Mouse (Mus musculus): ENCODE measurements around the gene C5ar2.
"Not testable (repeated sequence)": the region's sequence is repeated elsewhere in the genome, so short reads cannot be mapped to it uniquely, and the experiment has no call there.

Gene C5ar2

GRCm38 (mm10) chr7:16244067-16244466 is at the start of gene C5ar2:
Gene C5ar2, minus strand, starts transcription at chr7:16244154.
- no peak for DNase-seq (ENCODE audit: low spot score in 2 of 2)

GRCm38 (mm10) chr7:16287791-16288190 is 43.8 kb upstream of the C5ar2 start:
- no peak for DNase-seq (ENCODE audit: low spot score in 2 of 2)

- DNase-seq (ENCODE audit: low spot score in 2 of 2): no peak
Observed at GRCm38 (mm10) chr7:16287016-16287415, 43.1 kb upstream of the C5ar2 start.

- peak; percentile 99 to 100 for DNase-seq (ENCODE audit: low spot score in 2 of 2)
Observed at GRCm38 (mm10) chr7:16286026-16286961, 42.3 kb upstream of the C5ar2 start, which contains the start of gene Ccdc9. Gene Ccdc9, minus strand, starts transcription at chr7:16286795.

GRCm38 (mm10) chr7:16285450-16286025 is 41.6 kb upstream of the C5ar2 start:
- peak; percentile 58 to 67 for DNase-seq (ENCODE audit: low spot score in 2 of 2)

GRCm38 (mm10) chr7:16284904-16285303 is 41.0 kb upstream of the C5ar2 start:
- DNase-seq (ENCODE audit: low spot score in 2 of 2): no peak

GRCm38 (mm10) chr7:16284001-16284400 is 40.0 kb upstream of the C5ar2 start:
- DNase-seq (ENCODE audit: low spot score in 2 of 2): no peak

GRCm38 (mm10) chr7:16282334-16282733 is 38.4 kb upstream of the C5ar2 start:
- no peak for DNase-seq (ENCODE audit: low spot score in 2 of 2)

- no peak for DNase-seq (ENCODE audit: low spot score in 2 of 2)
Observed at GRCm38 (mm10) chr7:16280721-16281120, 36.8 kb upstream of the C5ar2 start.

GRCm38 (mm10) chr7:16274922-16275890 is 31.3 kb upstream of the C5ar2 start:
- DNase-seq (ENCODE audit: low spot score in 2 of 2): no peak

GRCm38 (mm10) chr7:16273766-16274140 is 29.8 kb upstream of the C5ar2 start:
- DNase-seq (ENCODE audit: low spot score in 2 of 2): peak in 1 of 2 experiments; percentile 67

GRCm38 (mm10) chr7:16273081-16273765 is 29.3 kb upstream of the C5ar2 start, which contains the start of gene Inafm1:
Gene Inafm1, minus strand, starts transcription at chr7:16273617.
- peak; percentile 80 to 87 for DNase-seq (ENCODE audit: low spot score in 2 of 2)

- DNase-seq (ENCODE audit: low spot score in 2 of 2): peak in 1 of 2 experiments; percentile 71
Observed at GRCm38 (mm10) chr7:16272681-16273080, 28.7 kb upstream of the C5ar2 start.

- no peak for DNase-seq (ENCODE audit: low spot score in 2 of 2)
Observed at GRCm38 (mm10) chr7:16271139-16271538, 27.2 kb upstream of the C5ar2 start.

GRCm38 (mm10) chr7:16266593-16266992 is 22.6 kb upstream of the C5ar2 start:
- not testable (repeated sequence) for DNase-seq (ENCODE audit: low spot score in 2 of 2)

- no peak for DNase-seq (ENCODE audit: low spot score in 2 of 2)
Observed at GRCm38 (mm10) chr7:16265856-16266255, 21.9 kb upstream of the C5ar2 start.

- no peak for DNase-seq (ENCODE audit: low spot score in 2 of 2)
Observed at GRCm38 (mm10) chr7:16263843-16264242, 19.9 kb upstream of the C5ar2 start.

- DNase-seq (ENCODE audit: low spot score in 2 of 2): peak in 1 of 2 experiments; percentile 66
Observed at GRCm38 (mm10) chr7:16263015-16263787, 19.2 kb upstream of the C5ar2 start.

- no peak for DNase-seq (ENCODE audit: low spot score in 2 of 2)
Observed at GRCm38 (mm10) chr7:16261097-16261496, 17.1 kb upstream of the C5ar2 start.

- no peak for DNase-seq (ENCODE audit: low spot score in 2 of 2)
Observed at GRCm38 (mm10) chr7:16259110-16259590, 15.2 kb upstream of the C5ar2 start, which contains the start of gene C5ar1. Gene C5ar1, minus strand, starts transcription at chr7:16259540.
